Mouse (Mus musculus) T-helper 17 cell (primary cell): ENCODE results near the gene Mrps18b.

Experiments
- in situ Hi-C, 2 experiments: fragments of 300-600 bp; cut with MboI, MseI; formaldehyde crosslinking; loops; 1 replicate in 1 of 2; 2 replicates in 1 of 2; pipeline ENCODE4 v1.15.1; 2025; ENCODE audit warnings: high pct_unique_total_duplicates in 2 of 2

Mrps18b gene

DNA sequence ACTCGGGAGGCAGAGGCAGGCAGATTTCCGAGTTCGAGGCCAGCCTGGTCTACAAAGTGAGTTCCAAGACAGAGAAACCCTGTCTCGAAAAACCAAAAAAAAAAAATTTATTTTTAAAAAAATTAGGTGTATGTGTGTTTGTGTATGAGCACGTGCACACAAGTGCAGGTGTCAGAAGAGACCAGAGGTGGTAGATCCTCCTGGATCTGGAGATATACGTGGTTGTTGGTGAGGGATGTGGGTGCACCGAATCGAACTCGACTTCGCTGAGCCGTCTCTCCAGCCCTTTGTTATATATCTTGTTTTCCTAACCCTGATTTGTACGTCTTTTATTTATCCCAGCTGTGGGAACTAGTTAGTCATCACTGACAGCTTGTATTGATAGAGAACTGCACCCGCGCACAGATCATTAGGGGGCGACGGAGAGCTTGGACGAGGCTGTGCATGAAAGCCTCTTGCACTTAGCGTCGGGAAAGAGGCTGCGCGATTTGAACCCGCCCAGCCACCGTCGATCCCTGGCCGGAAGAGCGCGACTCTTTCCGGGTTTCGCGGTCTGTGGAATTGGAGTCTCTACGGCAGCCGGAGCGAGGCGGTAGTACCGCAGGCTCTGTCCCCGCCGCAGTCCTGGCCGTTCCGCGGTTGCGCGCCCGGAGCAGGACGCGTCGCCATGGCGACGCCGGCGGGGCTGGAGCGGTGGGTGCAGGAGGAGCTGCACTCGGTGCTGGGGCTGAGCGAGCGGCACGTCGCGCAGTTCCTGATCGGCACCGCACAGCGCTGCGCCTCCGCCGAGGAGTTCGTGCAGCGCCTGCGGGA lies 36.7 kb downstream of the Mrps18b start, which contains the start of gene Dhx16:
TSS of gene Dhx16 (plus strand) at position 575 of the 813 bp plus-strand sequence.
- in situ Hi-C loops: no loop called here

DNA sequence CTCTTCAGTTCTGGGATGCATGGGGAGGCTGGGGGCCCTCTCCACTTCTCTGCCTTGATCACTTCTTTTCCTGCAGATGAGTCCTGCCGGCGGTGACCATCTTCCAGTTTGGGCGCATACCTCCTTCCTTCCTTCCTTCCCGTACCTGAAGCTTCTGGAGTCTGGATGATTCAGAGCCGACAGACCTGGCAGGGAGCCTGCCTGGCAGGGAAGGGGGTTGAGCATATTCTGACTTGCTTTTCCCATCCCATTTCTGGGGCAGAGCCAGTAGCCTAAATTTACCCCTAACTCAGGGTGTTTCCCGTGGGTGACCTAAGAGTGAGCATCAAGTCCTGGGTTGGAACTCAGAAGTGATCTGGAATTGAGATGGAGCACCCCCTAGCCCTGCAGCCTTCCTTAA lies 41.5 kb downstream of the Mrps18b start:
- in situ Hi-C loops: loop anchor here (5.0 kb wide), 2 partner anchors 33 to 37 kb away; partner anchors contain the start of gene Tubb5 (in 1 of the 2)

DNA sequence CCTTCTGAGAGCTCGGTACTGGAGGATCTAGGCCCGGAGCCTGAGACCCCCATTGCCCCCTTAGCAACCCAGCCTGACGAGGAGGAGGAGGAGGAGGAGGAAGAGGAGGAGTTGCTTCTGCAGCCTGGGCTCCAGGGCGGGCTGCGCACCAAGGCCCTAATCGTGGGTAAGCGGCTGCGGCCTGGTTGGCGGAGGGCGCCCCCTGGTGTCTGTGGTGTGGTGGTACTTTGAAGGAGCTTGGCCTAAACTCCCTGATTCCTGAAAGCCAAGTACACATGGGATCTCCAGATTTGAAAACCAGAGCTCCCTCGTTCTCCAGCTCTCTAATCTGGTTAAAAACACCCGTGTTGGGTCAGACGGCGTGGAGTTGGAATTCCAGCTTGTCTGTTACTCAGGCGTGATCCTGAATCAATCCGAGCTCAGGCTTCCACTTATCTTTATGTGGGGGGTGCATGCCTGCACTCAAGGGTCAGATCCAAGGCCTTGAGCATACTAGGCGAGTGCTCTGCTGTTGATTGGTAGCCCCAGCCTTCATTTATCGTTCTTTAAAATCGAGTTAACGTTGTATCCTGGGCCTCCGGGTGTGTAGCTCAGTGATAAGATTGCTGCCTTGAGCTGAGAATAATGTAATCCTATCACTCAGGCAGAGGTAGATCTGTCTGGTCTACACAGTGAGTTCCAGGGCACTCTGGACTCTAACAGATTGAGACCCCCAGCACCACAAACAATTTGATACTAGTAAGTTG lies 42.2 kb downstream of the Mrps18b start:
- in situ Hi-C loops: loop anchor here (5.0 kb wide), 2 partner anchors 33 to 37 kb away; partner anchors contain the start of gene Tubb5 (in 1 of the 2)

DNA sequence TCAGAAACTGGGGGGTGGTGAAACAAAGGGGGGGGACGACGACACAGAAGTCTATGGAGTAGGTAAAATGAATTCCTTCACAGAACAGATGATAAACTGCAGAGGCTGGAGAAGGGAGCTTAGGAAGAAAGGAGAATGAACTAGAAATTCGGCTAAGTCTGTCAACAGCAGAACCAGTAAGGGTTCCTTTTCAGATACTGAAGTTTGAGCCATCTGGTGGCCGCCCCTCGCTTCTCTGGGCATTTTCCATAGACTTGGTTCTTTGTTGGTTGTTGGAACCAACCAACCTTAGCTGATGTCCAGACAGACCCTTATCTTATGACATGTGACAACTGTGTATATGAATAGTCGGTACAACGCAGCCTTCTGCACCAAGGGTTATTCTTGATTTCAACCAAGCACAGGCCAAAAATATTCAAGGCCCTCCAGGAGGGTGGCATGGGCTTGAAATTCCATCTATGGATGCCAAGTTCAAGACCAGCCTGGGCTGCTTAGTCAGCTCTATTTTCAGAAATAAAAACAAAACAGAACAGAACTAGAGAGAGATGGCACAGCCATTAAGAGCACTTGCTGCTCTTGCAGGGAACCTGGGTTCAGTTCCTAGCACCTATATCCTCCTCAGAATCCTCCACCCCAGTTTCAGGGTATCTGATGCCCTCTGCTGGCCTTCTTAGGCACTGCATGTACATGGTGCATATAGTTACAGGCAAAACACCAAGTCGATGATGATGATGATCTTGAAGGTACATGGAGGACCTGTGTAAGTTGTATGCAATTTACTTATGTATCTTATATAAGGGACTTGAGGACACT lies 45.1 kb downstream of the Mrps18b start:
- in situ Hi-C loops: loop anchor here (5.0 kb wide), 2 partner anchors 34 to 36 kb away; partner anchors contain the start of gene Tubb5 (in 1 of the 2)

DNA sequence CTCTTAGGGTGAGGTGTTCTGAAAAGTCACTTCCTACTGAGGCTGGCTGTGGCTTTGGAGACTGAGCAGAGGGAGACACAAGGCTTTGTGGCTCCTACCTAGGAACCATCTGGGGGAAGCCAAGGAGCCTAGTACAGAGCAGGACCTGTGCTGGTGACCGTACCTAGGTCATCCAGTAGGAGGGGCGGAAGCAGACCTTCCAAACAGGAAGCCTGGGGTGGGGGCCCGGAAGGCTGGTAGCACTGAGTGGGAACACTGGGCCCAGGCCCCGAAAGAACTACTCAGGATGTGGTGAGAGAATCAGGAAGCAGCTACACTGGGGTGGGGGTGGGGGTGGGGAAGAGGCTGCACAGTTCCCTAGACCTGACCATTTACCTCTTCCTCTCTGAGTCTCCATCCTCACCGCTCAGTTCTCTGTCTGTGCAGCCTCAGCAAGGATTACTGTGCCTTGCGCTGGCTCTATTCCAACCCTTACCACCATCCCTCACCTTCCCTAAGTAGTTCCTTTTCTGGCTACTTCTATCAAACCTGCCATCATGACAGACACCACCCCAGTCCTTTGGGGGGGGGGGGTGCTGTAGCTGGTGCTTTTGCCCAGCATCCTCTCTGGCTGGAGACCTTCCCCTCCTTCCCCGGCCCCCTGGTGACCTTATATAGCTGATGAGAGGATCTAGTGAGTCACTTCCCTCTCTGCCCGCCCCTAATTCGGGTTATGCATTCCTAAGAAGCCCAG lies 45.9 kb downstream of the Mrps18b start:
- in situ Hi-C loops: loop anchor here (5.0 kb wide), 2 partner anchors 33 to 37 kb away; partner anchors contain the start of gene Tubb5 (in 1 of the 2)

DNA sequence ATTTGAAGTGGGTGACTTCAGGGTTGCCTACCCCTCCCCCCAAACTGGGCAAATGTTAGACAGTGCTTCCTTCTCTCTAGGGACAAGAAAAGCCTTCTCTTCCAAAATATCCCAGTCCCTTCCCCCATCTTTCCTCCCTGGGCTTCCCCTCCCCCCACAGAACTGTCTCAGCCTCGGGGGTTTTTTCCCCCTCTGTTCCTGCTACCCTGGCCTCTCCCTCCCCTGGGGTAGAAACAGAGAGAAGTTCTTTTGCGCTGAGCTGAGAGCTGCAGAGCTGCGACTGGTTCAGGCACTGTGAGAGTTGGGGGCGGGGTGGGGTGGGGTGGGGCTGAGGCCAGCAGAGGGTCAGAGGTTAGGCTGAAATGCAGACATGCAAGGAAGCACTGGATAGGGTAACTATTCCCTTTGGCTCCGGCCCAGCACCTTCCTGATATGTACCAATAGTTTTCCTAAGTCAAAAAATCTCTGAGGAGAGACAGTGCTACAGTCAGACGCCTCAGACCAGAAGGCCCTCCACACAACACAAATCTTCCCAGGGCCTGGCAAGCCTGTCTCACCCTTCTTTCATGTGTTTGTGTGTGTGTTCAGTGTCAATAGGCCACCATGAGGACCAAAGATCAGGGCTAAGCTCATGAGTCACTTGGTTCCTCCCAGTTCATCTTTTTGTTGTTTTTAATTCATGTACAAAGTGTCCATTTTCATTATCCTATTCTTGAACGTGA lies 46.7 kb downstream of the Mrps18b start:
- in situ Hi-C loops: loop anchor here (5.0 kb wide), 3 partner anchors 32 to 42 kb away; partner anchors contain the start of gene Tubb5 (in 1 of the 2)

DNA sequence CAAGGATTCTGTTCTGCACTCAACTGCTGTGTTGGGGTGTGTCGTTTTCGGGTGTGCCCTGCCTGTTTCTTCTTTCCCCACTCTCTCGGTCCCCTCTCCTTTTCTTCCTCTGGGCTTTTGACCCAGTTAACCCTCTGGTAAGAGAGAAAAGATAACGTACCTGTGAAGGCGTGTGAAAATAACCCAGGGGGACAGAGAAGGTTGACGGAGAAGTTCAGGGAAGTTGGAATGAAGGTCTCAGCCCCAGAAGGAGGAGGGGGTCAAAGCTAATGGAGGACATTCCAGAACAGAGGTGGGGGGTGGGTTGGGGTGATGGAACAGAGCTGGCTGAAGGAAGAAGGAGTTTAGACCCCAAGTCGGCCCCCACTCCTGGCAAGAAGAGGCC lies 47.2 kb downstream of the Mrps18b start:
- in situ Hi-C loops: loop anchor here in 1 of 2 experiments (5.0 kb wide), 1 partner anchor 42 kb away; no protein-coding TSS in a partner anchor

DNA sequence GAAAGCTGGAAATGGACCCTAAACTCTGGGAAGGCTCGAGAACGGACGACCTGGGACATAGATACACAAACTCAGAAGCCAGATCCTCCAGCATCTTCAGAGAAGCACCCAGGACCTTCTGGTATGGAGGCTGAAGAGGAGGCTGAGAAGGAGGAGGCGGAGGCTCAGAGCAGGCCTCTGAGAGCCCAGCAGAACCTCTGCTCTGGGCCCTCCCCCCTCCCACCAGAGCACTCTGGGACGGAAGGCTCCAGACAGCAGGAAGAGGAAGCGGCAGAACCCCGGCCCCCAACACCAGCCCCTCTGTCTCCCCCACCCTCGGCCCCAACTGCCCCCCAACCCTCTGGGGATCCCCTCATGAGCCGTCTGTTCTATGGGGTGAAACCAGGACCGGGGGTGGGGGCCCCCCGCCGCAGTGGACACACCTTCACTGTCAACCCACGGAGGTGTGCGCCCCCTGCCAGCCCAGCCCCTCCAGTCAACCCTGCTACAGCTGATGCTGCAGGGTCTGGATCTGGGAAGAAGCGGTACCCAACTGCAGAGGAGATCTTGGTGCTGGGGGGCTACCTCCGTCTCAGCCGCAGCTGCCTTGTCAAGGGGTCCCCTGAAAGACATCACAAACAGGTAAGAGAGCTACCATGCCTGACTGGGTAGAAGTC lies 47.9 kb downstream of the Mrps18b start:
- in situ Hi-C loops: loop anchor here in 1 of 2 experiments (5.0 kb wide), 1 partner anchor 41 kb away; no protein-coding TSS in a partner anchor

DNA sequence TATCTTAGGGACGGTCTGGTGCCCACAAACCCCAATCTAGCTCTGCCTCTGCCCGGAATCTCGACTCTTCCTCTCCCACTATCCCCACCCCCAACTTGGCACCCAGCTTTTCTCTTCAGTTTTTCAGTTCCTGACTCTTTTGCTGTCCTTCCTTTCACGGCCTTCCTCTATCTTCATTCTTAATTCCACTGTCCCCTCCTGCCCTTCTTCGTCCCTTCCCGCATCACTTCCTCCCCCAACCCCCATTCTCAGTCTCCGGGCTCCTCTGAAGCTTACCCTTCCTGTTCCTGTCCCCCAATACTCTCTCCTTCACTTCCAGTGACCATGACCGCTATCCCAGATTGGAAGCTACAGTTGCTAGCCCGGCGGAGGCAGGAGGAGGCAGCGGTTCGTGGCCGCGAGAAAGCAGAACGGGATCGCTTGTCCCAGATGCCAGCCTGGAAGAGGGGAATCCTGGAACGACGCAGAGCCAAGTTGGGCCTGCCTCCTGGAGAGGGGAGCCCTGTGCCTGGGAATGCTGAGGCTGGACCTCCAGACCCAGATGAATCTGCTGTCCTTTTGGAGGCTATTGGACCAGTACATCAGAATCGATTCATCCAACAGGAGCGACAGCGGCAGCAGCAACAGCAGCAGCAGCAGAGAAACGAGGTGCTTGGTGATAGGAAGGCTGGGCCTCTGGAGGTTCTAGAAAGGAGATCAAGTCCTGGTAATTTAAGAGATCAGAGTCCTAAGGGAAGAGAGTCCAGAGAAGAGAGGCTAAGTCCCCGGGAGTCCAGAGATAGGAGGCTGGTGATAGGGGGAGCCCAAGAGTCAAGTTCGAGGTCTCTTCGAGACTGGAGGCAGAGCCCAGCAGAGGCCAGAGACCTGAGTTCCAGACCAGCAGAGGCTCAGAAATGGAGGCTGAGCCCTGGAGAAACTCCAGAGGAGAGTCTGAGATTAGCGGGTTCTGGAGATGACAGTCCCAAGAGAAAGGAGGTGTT lies 49.0 kb downstream of the Mrps18b start:
- in situ Hi-C loops: loop anchor here in 1 of 2 experiments (5.0 kb wide), 1 partner anchor 40 kb away; no protein-coding TSS in a partner anchor

DNA sequence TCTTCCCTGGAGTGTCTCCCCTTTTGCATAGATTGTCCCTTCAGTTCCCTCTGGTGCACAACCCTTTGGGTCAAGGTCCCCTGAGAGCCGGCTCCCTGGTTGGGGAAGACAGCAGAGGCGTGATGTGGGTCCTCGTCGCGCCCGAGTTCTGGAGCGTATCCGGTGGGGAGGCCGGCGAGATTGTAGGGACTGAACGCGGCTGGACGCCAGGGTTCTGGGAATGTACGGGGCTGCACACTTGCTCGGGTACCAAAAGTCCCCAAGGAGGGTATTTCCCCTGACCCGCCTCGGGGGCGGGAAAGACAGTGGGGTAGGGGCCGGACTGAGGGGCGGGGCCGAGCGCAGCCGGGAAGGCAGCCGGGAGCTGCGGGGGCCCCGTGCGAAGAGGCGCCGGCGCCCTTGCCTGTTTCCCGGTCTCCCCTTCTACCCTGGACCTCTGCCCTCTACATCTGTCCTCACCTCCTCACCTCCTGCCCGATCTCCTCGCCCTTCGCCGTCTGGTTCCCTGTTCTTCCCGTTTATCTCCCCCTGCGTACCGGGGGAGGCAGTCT lies 49.8 kb downstream of the Mrps18b start:
- in situ Hi-C loops: loop anchor here in 1 of 2 experiments (5.0 kb wide), 1 partner anchor 39 kb away; no protein-coding TSS in a partner anchor

DNA sequence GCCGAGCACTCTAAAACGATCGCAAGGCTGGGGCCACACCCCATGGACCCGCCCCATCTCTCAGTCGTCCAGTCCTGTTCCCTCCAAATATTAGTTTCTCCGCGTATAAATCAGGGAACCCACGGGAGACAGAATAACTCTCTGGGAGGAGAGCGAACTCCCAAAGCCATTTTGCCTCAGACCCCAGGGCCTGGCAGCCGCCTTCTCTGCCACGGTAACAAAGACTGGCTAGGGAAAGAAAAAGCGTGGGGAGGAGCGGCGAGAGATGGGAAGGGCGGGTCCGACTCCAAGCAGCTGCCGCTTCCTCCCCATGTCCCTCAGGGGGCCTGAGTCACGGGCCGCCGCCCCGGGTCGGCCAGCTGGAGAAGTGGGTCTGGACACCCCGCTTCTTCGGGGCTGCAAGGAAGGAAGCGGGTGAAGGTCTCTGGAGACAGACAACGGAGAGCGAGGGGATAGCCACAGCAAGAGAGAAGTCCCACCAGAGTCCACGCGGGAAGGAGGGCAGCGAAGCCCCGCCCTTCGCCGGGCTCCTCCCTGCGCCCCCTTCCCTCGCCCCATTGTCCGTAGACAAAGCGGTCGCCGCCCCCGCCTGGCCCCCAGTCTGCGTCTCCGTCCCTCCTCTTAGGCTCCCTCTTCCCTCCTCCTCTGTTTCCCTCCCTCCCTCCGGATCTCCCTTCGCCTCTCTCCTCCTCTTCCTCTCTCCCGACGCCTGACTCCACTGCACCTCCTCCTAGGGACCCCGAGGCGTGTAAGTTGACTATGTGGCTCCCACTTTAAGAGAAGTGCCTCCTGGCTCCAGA lies 50.5 kb downstream of the Mrps18b start, which contains the start of gene Ppp1r18:
TSS of gene Ppp1r18 (plus strand) at position 113 of the 800 bp plus-strand sequence.
- in situ Hi-C loops: loop anchor here in 1 of 2 experiments (5.0 kb wide), 1 partner anchor 38 kb away; no protein-coding TSS in a partner anchor

DNA sequence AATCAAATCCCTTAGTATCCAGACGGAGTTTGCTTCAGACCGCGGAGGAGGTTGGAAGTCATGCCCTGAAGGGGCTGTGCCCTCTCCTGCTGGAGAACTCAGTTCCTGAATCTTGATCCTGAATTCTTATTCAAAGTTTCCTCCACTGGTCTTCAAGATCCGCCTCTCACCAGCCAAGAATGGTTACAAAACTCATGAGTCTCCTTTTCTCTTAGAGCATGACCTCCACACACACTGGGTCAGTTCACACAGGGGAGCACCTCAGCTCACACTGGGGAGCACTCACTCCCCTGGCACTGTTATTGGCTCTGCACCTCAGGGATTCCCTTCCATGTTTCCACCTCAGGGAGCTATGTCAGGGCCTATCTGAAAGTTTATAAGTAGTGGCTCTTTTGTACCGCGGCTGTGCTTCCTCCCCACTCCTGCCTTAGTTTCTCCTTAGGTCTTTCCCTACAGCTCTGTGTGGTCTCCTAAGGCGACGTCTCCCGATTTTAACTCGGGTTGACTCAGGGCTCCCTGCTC lies 51.3 kb downstream of the Mrps18b start:
- in situ Hi-C loops: loop anchor here in 1 of 2 experiments (5.0 kb wide), 1 partner anchor 38 kb away; no protein-coding TSS in a partner anchor

DNA sequence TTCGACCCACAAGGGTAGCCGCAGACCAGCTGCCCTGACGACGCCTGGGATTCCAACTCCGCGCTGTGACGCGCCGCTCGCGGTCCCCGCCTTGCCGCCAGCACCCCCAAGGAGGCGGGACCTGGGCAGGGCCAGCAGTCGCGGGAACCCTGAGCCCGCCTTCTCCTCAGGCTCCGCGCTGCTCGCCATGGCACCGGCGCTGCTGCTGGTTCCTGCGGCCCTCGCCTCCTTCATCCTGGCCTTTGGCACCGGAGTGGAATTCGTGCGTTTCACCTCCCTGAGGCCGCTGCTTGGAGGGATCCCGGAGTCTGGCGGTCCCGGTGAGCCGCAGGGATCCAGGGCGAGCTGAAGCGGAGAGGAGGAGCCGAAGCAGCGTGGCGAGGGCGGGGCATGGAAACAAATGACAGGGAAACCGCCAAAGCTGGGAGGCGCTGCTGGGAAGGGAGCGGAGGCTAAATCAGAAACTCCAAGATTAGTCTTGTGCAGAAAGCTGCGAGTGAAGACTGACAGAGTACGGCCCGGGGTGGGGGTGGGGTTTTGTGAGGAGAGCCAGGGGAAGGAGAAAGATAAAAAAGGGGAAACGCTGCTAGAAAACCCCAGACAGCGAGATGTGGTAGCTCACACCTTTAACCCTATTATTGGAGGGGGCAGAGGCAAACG lies 54.9 kb downstream of the Mrps18b start, which contains the start of gene Nrm:
TSS of gene Nrm (plus strand) at position 121 of the 660 bp plus-strand sequence.
- in situ Hi-C loops: no loop called here

DNA sequence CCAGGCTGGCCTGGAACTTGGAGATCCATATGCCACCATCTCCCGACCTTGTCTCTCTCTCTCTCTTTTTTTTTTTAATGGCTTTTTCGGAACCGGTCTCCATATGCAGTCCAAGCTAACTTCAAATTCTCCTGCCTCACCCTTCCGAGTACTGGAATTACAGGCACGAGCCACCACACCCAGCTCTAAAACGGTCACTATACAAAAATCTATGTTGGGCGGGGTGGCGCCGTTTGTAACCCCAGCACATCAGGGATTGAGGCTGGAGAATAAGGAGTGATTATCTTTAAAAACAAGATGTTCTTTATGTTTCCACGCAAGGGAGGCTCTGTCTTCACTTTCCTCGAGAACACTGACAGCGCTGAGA lies 55.4 kb downstream of the Mrps18b start:
- in situ Hi-C loops: no loop called here
